Mouse (Mus musculus): ENCODE measurements around the gene Kcnj5.

Gene Kcnj5

DNA sequence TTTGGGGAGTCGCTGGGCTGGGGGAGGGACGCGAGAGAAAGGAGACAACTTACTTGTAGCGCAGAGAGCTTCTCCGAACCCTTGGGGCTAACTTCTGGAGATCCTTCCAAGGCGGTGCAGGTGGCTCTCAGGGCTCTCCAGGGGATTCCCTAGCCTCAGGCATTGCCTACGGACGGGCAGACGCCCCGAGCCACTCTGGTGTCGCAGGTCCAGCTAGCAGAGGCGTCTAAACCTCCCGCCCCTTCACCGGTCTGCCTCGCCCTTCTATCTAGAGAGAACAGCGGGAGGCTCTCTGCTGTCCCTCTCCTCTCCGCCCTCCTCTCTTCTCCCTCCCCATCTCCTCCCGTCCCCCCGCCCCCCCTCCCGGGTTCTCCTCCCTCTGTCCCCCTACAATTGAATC lies at the start of gene Kcnj5:
Gene Kcnj5, minus strand, starts transcription at position 300 of the 400 bp plus-strand sequence.
- no peak for DNase-seq (ENCODE audit: low spot score)

GRCm38 (mm10) chr9:32392716-32393115 lies 48.6 kb upstream of the Kcnj5 start:
- DNase-seq (ENCODE audit: low spot score): no peak

DNA sequence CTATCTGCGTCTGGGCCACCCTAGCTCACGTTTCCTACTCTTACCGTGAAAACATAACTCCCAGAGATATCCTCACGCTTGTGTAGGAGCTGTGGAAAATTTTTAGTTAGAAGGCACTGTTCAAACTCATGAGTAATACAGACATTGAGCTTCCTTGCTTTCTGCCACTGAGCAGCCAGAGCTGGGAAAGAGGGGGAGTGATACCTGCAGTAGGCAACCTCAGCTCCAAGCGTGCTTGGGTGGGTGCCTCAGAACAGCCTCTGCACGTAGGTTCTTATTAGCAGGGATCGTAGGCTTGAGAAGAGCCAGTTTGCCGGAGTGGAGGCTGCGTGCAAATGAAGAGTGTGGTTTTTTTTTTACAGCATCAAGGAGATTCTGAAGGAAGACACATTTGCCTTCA lies 47.6 kb upstream of the Kcnj5 start:
- DNase-seq (ENCODE audit: low spot score): no peak

- no peak for DNase-seq (ENCODE audit: low spot score)
Measured at GRCm38 (mm10) chr9:32391092-32391491, 46.9 kb upstream of the Kcnj5 start.

DNA sequence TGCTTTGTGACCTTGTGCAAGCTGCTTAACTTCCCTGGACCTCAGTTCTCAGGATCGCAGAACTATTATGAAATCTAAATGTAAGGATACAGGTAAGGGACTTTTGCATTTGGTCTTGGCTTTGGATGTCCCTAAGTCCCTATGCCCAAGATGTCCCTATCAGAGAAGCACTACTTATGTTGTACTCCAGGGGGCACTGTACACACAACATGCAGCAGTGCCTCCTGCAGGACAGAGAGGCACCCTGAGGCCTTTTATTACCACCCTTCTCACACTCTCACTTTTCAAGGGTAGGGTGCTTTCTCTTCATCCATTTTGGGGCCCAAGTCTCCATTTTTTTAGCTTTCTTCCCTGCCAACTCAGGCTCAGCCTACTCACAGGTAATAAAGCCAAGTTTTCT lies 44.0 kb upstream of the Kcnj5 start:
- DNase-seq (ENCODE audit: low spot score): no peak

GRCm38 (mm10) chr9:32384906-32385305 lies 40.8 kb upstream of the Kcnj5 start:
- DNase-seq (ENCODE audit: low spot score): no peak

- DNase-seq (ENCODE audit: low spot score): no peak
Measured at GRCm38 (mm10) chr9:32376863-32377590, 32.9 kb upstream of the Kcnj5 start.

DNA sequence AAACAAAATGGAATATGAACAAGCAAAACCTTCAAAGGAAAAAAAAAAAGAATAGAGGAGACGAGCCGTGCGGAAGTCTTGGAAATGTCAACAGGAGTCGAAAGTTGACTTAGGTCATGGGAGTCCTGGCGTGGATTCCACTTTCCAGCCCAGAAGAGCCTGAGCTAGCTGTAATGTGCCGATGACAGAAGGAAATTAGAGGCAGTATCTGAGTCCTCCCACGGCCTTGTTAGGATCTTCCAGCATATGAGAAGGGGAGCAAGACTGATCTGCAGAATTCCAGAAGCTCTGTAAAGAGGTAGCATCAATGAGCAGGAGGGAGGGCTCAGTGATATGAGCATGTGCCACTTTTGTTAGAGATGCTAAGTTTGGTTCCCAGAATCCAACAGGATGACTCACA lies 31.9 kb upstream of the Kcnj5 start:
- DNase-seq (ENCODE audit: low spot score): no peak

- no peak for DNase-seq (ENCODE audit: low spot score)
Measured at GRCm38 (mm10) chr9:32373656-32374055, 29.5 kb upstream of the Kcnj5 start.

DNA sequence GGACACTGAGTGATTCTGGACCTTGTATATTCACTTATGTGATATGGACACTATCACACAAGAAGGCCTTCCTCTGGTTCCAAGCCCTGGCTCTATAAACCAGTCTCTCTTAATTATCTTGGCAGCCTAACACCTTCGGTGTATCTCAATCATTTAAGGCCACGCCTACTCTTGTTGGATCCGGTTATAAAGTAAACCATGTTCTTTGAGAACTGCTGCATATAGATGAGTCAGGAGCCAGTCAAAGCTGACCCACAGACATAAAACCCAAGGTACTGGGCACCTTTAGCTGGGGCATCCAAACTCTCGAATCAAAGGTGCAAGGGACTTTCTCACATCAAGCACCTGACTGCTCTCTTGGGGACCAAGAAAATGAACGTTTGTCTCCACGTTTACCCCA lies 28.1 kb upstream of the Kcnj5 start, which contains the start of gene Kcnj1:
Gene Kcnj1, plus strand, starts transcription at position 292 of the 400 bp plus-strand sequence.
- DNase-seq (ENCODE audit: low spot score): no peak

- no peak for DNase-seq (ENCODE audit: low spot score)
Measured at GRCm38 (mm10) chr9:32369388-32369787, 25.2 kb upstream of the Kcnj5 start.

DNA sequence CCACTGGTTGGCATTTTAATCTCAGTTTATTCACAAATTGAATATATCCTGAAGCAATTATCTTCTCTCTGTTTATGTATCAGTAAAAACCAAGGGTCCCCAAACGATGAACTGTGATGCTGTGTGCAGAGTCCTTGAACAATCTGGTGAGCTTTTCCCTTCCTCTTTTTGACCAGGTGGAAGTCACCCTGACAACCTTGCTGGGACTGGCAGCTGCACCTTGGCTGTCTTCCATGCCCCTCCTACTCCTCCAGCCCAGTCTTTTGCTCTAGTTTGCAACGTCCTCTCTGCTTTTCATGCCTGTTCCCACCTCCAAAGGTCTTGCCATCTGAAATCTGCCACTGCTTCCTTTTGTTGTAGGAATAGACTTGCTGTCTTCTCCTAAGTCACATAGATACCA lies 24.7 kb upstream of the Kcnj5 start:
- DNase-seq (ENCODE audit: low spot score): no peak

- no peak for DNase-seq (ENCODE audit: low spot score)
Measured at GRCm38 (mm10) chr9:32360770-32361169, 16.6 kb upstream of the Kcnj5 start.

GRCm38 (mm10) chr9:32350332-32350731 lies 6.2 kb upstream of the Kcnj5 start:
- DNase-seq (ENCODE audit: low spot score): no peak

DNA sequence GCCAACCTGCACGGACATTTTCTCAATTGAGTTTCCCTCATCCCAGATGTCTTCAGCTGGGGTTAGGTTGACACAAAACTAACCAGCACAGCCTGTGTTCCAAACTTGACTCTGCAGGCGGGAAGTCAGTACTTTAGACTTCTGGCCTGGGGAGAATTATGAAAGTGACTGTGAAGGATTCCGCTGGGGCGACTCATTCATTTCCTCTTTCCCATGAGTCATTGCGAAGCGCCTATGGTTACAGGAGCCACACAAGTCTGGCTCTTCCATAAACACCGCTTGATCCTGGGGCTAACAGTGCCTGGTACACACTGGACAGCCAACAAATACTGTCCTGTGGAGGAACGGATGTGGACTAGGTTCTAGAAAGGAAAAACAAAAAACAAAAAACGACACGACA lies 5.2 kb upstream of the Kcnj5 start:
- DNase-seq (ENCODE audit: low spot score): no peak

- DNase-seq (ENCODE audit: low spot score): no peak
Measured at GRCm38 (mm10) chr9:32348096-32348495, 3.9 kb upstream of the Kcnj5 start.

- DNase-seq (ENCODE audit: low spot score): no peak
Measured at GRCm38 (mm10) chr9:32344489-32344888, 339 bp upstream of the Kcnj5 start.

- DNase-seq (ENCODE audit: low spot score): no peak
Measured at GRCm38 (mm10) chr9:32342929-32343328, 1.2 kb downstream of the Kcnj5 start.

GRCm38 (mm10) chr9:32340831-32341230 lies 3.3 kb downstream of the Kcnj5 start:
- DNase-seq (ENCODE audit: low spot score): no peak

DNA sequence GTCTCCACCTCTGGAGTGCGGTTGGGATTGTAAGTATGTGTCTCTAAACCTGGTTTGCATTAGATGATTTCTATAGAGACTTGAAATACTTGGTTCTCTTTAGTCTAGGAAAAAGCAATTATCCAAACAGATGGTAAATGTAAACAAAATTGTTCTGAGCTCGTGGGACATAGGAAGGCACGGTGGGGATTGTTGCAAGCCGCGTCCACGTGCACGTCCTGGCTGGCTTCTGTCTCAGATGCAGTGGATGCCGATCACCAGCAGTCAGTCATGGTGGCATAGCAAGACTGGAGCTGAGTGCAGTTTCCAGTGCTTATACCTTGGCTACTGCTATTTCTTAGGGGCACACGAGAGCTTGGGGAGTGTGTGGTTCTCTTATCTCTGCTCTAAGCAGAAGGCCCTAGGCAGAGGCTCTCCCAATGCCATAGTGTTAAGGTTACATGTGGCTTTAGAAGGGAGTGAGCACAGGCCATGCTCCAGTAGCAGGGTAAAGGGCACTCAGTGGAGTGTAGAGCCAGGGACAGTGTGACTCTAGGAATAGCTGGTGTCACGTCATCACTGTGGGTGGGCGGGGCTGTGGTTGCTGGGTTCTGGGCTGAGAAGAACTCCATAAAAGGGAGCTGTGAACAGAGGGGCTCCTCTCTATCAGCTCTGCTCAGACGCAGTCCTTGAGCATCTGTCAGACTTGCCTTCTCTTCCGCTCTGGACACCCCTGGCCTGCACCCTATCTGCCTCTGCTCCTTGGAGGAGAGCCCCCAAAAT lies 8.6 kb downstream of the Kcnj5 start:
- no peak for DNase-seq (ENCODE audit: low spot score)

DNA sequence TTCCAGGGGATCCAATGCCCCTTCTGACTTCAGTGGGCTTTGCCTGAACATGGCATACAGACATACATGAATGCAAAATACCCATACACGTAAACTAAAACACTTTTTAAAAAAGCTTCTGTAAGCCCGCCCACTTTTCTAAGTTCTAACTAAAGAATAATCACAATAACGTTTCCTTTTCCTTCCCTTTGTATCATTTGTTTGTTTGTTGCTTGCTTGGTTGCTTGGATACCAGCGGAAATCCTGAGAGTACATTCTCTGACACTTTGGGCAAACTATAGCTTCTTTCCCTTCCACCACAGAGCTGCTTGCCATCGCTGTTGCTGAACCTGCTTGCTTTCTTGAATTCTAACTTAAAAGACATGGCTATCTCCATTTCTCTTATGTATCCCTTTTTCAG lies 13.0 kb downstream of the Kcnj5 start:
- no peak for DNase-seq (ENCODE audit: low spot score)

DNA sequence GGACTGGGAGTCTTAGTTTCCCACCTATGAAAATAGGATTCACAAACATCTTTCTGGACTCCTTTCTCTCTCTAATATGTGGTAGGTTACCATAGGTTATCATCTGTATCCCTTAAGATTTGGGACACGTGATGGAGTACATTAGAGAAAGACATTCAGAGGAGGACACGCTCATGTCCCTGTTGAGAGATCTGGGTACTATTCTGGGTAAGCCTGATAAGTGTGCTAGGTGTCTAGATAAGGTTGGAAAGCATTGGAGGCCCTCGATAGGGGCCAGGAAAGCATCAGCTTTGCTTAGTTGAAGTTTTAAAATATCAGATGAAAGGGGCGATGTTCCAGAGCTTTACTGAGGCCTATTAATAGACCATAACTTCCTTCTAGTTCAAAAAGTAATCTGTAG lies 15.4 kb downstream of the Kcnj5 start:
- DNase-seq (ENCODE audit: low spot score): no peak

GRCm38 (mm10) chr9:32323610-32324009 lies 20.5 kb downstream of the Kcnj5 start:
- no peak for DNase-seq (ENCODE audit: low spot score)

GRCm38 (mm10) chr9:32320167-32320566 lies 24.0 kb downstream of the Kcnj5 start:
- DNase-seq (ENCODE audit: low spot score): no peak

Measured in MN1 (cell line).